Mouse (Mus musculus): ENCODE measurements around the gene Ttc27. TPM values are rescaled to one million over a fixed set of nuclear protein-coding genes. Genes with fewer than 3 reads are reported as not detected.
"Not testable (repeated sequence)": the region's sequence is repeated elsewhere in the genome, so short reads cannot be mapped to it uniquely, and the experiment has no call there.

Ttc27 gene
- 21.8 and 25.9 TPM in 2 replicates for polyA plus RNA-seq (2016; fragmentation: Nextera tagmentation; extraction: Ambion mirVana)

DNA sequence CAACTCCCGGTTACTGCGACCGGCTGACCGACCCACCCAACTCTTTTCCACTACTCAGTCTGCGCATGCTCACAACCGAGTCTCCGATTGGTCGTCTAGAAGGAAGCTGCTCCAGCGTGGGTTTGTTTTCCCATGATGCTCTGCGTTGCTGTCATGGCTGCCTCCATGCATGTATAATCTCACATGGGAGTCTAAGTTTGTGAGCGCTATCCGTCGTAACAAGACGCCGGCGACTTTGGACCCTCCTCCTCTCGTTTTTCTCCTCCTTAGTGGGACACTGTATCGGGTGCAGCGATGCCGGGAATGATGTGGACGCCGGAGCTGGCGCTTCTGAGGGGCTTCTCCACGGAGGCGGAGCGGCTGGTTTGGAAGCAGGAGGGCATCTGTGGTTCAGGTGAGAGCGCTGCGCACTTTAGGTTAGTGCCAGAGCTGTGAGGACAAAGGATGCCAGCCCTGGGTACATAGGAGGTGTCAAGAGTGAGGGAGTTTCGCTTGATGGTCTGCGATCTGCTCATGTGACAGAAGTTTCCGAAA lies at the start of gene Ttc27:
TSS of gene Ttc27 (plus strand) at position 115 of the 534 bp plus-strand sequence.
- H3K4me1 ChIP-seq = peaks cover 12% of the 10 kb centered on the region
- peaks cover 6% of the 10 kb centered on the region for H3K27me3 ChIP-seq (replicated peaks)
- WGBS (ENCODE audit: insufficient replicate concordance) = under 1% methylated on average over 31 of the region's 31 CpGs
- no peaks in the 10 kb centered on the region for H3K9me3 ChIP-seq (replicated peaks)
- peak; percentile 85 for ATAC-seq
- peak within 1 kb of the TSS; percentile 86 for H3K4me2 ChIP-seq
- H3K9ac ChIP-seq = peak within 1 kb of the TSS; percentile 77
- H3K4me3 ChIP-seq = peak within 1 kb of the TSS; percentile 90
- H3K36me3 ChIP-seq = peaks cover 24% of the 10 kb centered on the region
- peak within 1 kb of the TSS; percentile 54; the same call in 1 of the 2 replicates for H3K27ac ChIP-seq

- no peak overlapping the region for H3K9ac ChIP-seq
Observed at GRCm38 (mm10) chr17:74668010-74668409, 49.5 kb upstream of the Ttc27 start.

DNA sequence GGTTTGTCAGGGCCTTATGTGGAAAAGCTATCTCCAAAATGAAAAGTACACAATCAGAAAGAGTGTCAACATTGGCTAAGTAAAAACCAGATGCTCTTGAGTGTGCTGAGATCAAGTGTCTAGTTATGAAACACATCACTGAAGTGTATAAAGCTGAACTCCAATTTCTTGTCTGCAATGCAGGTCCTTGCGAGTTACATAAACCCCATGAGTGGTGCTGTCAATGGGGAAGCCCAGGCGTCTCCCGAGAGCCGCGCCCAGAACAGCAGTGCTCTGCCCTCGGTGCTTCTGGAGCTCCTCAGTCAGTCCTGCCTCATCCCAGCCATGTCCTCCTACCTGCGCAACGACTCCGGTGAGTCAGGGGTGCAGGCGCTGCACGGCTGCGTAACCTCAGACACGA lies 47.5 kb upstream of the Ttc27 start:
- no peak overlapping the region for H3K27ac ChIP-seq
- no peaks in the 10 kb centered on the region for H3K9me3 ChIP-seq (replicated peaks)
- no peak for ATAC-seq
- H3K4me1 ChIP-seq = no peaks in the 10 kb centered on the region
- no peaks in the 10 kb centered on the region for H3K27me3 ChIP-seq (replicated peaks)
- WGBS (ENCODE audit: insufficient replicate concordance) = 90% methylated on average over 13 of the region's 13 CpGs
- no peak overlapping the region for H3K9ac ChIP-seq
- no peak overlapping the region for H3K4me3 ChIP-seq
- no peak overlapping the region for H3K4me2 ChIP-seq
- H3K36me3 ChIP-seq = peaks cover 86% of the 10 kb centered on the region

More at GRCm38 (mm10) chr17:74668010-74668409, 49.5 kb upstream of the Ttc27 start:
- Histone ChIP-seq H3K9me3 (replicated peaks) (no peaks in the 10 kb centered on the region), H3K4me1 (no peaks in the 10 kb centered on the region), H3K36me3 (peaks cover 91% of the 10 kb centered on the region), H3K4me3 (no peak overlapping the region), H3K27ac (no peak overlapping the region), H3K27me3 (replicated peaks) (no peaks in the 10 kb centered on the region), H3K4me2 (no peak overlapping the region)
- no peak for ATAC-seq
- WGBS (ENCODE audit: insufficient replicate concordance) = 40% methylated on average over 1 of the region's 1 CpGs

DNA sequence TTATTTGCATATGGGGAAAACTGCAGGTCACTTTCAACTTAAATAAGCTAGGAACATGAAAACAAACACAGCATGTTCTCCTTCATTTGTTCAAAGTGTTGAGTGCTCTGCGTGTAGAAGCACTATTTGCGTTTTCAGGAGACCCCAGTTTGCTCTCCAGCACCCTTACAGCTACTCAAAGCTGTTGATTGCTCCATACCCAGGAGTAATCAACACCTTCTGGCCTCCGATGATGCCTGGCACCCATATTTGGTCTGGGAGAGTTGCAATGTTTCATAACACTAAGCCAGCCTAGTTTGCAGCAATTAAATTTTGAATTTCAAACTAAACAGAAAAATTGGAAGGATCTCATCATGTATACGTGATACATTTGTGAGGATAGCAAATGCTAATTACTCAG lies 45.1 kb upstream of the Ttc27 start:
- H3K9ac ChIP-seq = no peak overlapping the region
- no peaks in the 10 kb centered on the region for H3K9me3 ChIP-seq (replicated peaks)

DNA sequence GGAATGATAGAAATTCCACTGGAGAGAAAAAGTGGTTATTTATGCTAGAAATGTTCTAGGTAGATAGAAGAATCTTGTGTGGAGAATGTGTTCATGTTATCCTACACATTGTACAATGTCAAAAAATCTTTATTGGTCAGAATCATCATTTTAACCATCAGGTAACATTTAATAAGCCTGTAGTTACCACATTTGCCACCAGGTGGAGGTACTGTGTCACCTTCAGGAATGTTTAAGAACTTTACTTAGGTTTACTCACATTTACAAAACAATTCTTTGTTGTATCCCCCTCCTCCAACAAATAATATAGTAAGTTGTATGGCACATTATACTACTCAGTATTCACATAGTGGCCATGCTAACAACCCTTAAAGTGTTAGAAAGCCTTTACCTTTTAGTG lies 44.3 kb upstream of the Ttc27 start:
- H3K9ac ChIP-seq = no peak overlapping the region
- H3K36me3 ChIP-seq = peaks cover 86% of the 10 kb centered on the region
- ATAC-seq = no peak
- no peaks in the 10 kb centered on the region for H3K27me3 ChIP-seq (replicated peaks)
- H3K4me2 ChIP-seq = no peak overlapping the region
- H3K4me3 ChIP-seq = no peak overlapping the region
- no peaks in the 10 kb centered on the region for H3K9me3 ChIP-seq (replicated peaks)
- no peaks in the 10 kb centered on the region for H3K4me1 ChIP-seq
- no peak overlapping the region for H3K27ac ChIP-seq

More for the DNA sequence above, 45.1 kb upstream of the Ttc27 start:
- H3K27me3 ChIP-seq (replicated peaks) = no peaks in the 10 kb centered on the region
- no peak overlapping the region for H3K27ac ChIP-seq
- peaks cover 87% of the 10 kb centered on the region for H3K36me3 ChIP-seq
- H3K4me2 ChIP-seq = no peak overlapping the region
- no peak overlapping the region for H3K4me3 ChIP-seq
- no peaks in the 10 kb centered on the region for H3K4me1 ChIP-seq
- 75% methylated on average over 4 of the region's 4 CpGs for WGBS (ENCODE audit: insufficient replicate concordance)
- no peak for ATAC-seq

GRCm38 (mm10) chr17:74678061-74678460 lies 39.5 kb upstream of the Ttc27 start:
- H3K4me1 ChIP-seq = no peaks in the 10 kb centered on the region
- H3K9me3 ChIP-seq (replicated peaks) = no peaks in the 10 kb centered on the region
- ATAC-seq = no peak
- no peaks in the 10 kb centered on the region for H3K27me3 ChIP-seq (replicated peaks)
- no peak overlapping the region for H3K4me3 ChIP-seq
- H3K9ac ChIP-seq = no peak overlapping the region
- no peak overlapping the region for H3K4me2 ChIP-seq
- 77% methylated on average over 8 of the region's 8 CpGs for WGBS (ENCODE audit: insufficient replicate concordance)
- no peak overlapping the region for H3K27ac ChIP-seq
- peaks cover 77% of the 10 kb centered on the region for H3K36me3 ChIP-seq

GRCm38 (mm10) chr17:74684927-74685326 lies 32.6 kb upstream of the Ttc27 start:
- no peak for ATAC-seq
- no peaks in the 10 kb centered on the region for H3K9me3 ChIP-seq (replicated peaks)
- H3K9ac ChIP-seq = no peak overlapping the region
- H3K4me1 ChIP-seq = no peaks in the 10 kb centered on the region
- peaks cover 54% of the 10 kb centered on the region for H3K36me3 ChIP-seq
- WGBS (ENCODE audit: insufficient replicate concordance) = 85% methylated on average over 3 of the region's 3 CpGs
- H3K27me3 ChIP-seq (replicated peaks) = no peaks in the 10 kb centered on the region
- H3K4me2 ChIP-seq = no peak overlapping the region
- no peak overlapping the region for H3K27ac ChIP-seq
- no peak overlapping the region for H3K4me3 ChIP-seq

- no peak overlapping the region for H3K4me3 ChIP-seq
- 81% methylated on average over 2 of the region's 2 CpGs for WGBS (ENCODE audit: insufficient replicate concordance)
- no peak for ATAC-seq
- peaks cover 61% of the 10 kb centered on the region for H3K36me3 ChIP-seq
- no peaks in the 10 kb centered on the region for H3K4me1 ChIP-seq
- H3K27ac ChIP-seq = no peak overlapping the region
- H3K4me2 ChIP-seq = no peak overlapping the region
- no peak overlapping the region for H3K9ac ChIP-seq
- no peaks in the 10 kb centered on the region for H3K9me3 ChIP-seq (replicated peaks)
- H3K27me3 ChIP-seq (replicated peaks) = no peaks in the 10 kb centered on the region
Observed at GRCm38 (mm10) chr17:74688555-74688954, 29.0 kb upstream of the Ttc27 start.

DNA sequence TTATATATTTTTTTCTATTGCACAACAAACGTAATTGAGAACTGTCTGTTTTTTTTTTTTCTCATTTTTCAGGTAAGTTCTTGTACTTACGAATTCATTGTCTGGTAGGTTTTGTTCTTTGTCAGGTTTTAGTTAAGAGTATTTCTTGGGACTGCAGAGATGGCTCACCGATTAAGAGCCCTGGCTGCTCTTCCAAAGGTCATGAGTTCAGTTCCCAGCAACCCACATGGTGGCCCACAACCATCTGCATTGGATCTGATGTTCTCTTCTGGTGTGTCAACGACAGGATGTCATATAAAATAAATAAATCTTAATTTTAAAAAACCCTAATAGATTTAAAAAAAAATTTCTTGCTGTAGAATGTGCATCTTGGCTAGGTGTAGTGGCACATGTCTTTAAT lies 28.1 kb upstream of the Ttc27 start:
- Histone ChIP-seq H3K9me3 (replicated peaks) (no peaks in the 10 kb centered on the region), H3K4me2 (no peak overlapping the region), H3K36me3 (peaks cover 64% of the 10 kb centered on the region), H3K4me1 (no peaks in the 10 kb centered on the region), H3K4me3 (no peak overlapping the region), H3K9ac (no peak overlapping the region), H3K27me3 (replicated peaks) (no peaks in the 10 kb centered on the region), H3K27ac (no peak overlapping the region)
- ATAC-seq = no peak
- WGBS (ENCODE audit: insufficient replicate concordance) = 87% methylated on average over 4 of the region's 4 CpGs

- not testable (repeated sequence) for ATAC-seq; H3K27me3 ChIP-seq (replicated peaks); H3K4me2 ChIP-seq; H3K4me1 ChIP-seq; H3K9me3 ChIP-seq (replicated peaks); H3K4me3 ChIP-seq; H3K27ac ChIP-seq; H3K9ac ChIP-seq
- peaks cover 71% of the 10 kb centered on the region for H3K36me3 ChIP-seq
- WGBS (ENCODE audit: insufficient replicate concordance) = 92% methylated on average over 2 of the region's 2 CpGs
Observed at GRCm38 (mm10) chr17:74701661-74702060, 15.9 kb upstream of the Ttc27 start.

DNA sequence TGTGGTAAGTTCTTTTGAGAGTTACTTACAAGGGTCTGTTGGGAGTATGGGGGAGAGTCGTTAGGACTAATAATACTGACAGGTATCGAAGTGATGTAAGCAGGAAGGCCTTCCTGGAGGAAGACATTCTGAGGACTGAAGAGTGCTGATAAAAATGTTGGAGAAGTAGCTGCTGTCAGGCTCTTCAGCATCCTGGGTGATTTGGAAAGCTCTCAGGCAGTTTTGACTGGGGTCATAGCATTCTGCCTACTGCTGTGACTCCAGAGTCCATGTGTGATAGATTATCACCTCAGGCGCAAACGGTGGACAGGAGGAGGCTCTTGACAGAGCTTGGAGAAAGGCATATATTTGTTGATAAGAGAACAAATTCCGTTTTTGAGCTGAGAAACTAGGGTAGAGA lies 12.1 kb upstream of the Ttc27 start:
- no peak overlapping the region for H3K9ac ChIP-seq
- no peaks in the 10 kb centered on the region for H3K27me3 ChIP-seq (replicated peaks)
- peaks cover 33% of the 10 kb centered on the region for H3K36me3 ChIP-seq
- WGBS (ENCODE audit: insufficient replicate concordance) = 55% methylated on average over 5 of the region's 5 CpGs
- H3K9me3 ChIP-seq (replicated peaks) = no peaks in the 10 kb centered on the region
- peaks cover under 1% of the 10 kb centered on the region; the same call in 1 of the 2 replicates for H3K4me1 ChIP-seq
- no peak for ATAC-seq
- H3K4me3 ChIP-seq = no peak overlapping the region
- H3K27ac ChIP-seq = no peak overlapping the region
- H3K4me2 ChIP-seq = no peak overlapping the region

DNA sequence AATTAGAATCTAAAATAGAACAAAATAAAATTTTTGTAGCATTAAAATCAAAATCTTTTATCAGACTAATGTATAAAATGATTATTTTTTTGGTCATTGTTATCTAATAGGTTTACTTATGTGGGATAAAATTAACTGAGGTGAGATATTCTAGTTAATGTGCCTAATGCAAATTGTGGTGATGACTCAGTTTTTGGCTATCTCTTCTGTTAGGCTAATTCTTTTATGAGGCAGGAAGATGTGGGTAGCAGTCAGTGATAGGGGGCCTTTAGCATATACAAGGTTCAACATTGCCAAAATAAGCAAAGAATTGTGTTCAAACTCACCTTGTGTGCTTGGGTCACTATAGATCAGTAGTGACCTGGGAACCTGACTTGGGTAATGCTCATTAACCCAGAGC lies 10.9 kb upstream of the Ttc27 start:
- no peak for ATAC-seq
- Histone ChIP-seq H3K4me2 (no peak overlapping the region), H3K9me3 (replicated peaks) (no peaks in the 10 kb centered on the region), H3K4me3 (no peak overlapping the region), H3K9ac (no peak overlapping the region), H3K27me3 (replicated peaks) (no peaks in the 10 kb centered on the region), H3K27ac (no peak overlapping the region), H3K4me1 (peaks cover 12% of the 10 kb centered on the region), H3K36me3 (peaks cover 24% of the 10 kb centered on the region)

DNA sequence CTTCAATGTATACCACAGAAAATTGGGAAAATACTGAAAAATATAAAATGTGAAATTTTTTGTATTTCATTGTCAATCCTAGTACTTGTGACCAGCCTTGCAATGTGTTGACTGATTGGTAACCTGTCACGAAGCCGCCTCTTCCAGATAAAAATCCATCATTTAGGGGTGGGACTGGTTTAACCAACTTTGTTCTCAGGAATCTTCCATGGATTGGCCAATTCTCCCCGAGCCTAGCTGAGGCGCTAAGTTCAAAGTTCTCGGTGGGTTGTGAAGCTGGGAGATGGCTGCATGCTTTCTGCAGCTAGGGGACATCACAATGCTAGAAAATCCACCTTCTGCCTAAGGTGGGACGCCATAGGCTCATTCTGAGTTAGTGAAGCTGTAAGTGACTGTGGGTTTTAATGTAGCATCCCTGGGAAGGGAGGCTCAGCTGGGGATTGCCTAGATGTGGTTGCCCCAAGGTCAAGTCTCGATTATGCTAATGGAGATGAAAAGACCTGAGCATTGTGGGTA lies 9.8 kb upstream of the Ttc27 start:
- H3K4me2 ChIP-seq = no peak overlapping the region
- 76% methylated on average over 7 of the region's 7 CpGs for WGBS (ENCODE audit: insufficient replicate concordance)

More for the DNA sequence above, 9.8 kb upstream of the Ttc27 start:
- Histone ChIP-seq H3K9me3 (replicated peaks) (no peaks in the 10 kb centered on the region), H3K36me3 (peaks cover 16% of the 10 kb centered on the region), H3K9ac (no peak overlapping the region), H3K4me3 (no peak overlapping the region), H3K4me1 (peaks cover 19% of the 10 kb centered on the region), H3K27ac (no peak overlapping the region), H3K27me3 (replicated peaks) (no peaks in the 10 kb centered on the region)
- ATAC-seq = no peak

Measured in liver, embryonic 12.5 days (tissue).